Mouse (Mus musculus) embryo, embryonic 11.5 days (tissue): ENCODE measurements around the gene Mrps18a.

Source experiments
- DNase-seq: peaks from one replicate; pipeline ENCODE4 v3.0.0-alpha.2; 2012; ENCODE audit warnings: low read depth, low spot score

Gene Mrps18a

GRCm38 (mm10) chr17:46110402-46111289, at the start of gene Mrps18a:
Mrps18a (plus strand) TSS chr17:46110986.
- peak; percentile 61 for DNase-seq

- DNase-seq = no peak
These were observed 47.4 kb upstream of the Mrps18a start for GRCm38 (mm10) chr17:46063283-46063973.

GRCm38 (mm10) chr17:46063974-46064312, 46.8 kb upstream of the Mrps18a start:
- no peak for DNase-seq

- DNase-seq = no peak
These were observed 40.7 kb upstream of the Mrps18a start for GRCm38 (mm10) chr17:46070046-46070445.

- no peak for DNase-seq
These were observed 39.3 kb upstream of the Mrps18a start for GRCm38 (mm10) chr17:46071531-46071930.

- peak; percentile 60 for DNase-seq
These were observed 37.0 kb upstream of the Mrps18a start for GRCm38 (mm10) chr17:46073730-46074301.

GRCm38 (mm10) chr17:46074398-46075115, 36.2 kb upstream of the Mrps18a start:
- no peak for DNase-seq

GRCm38 (mm10) chr17:46075116-46075485, 35.7 kb upstream of the Mrps18a start:
- DNase-seq = no peak

- no peak for DNase-seq
These were observed 35.1 kb upstream of the Mrps18a start for GRCm38 (mm10) chr17:46075551-46076259.

- DNase-seq = no peak
These were observed 34.6 kb upstream of the Mrps18a start for GRCm38 (mm10) chr17:46076260-46076551.

- no peak for DNase-seq
These were observed 32.8 kb upstream of the Mrps18a start for GRCm38 (mm10) chr17:46077921-46078534.

- DNase-seq = no peak
These were observed 31.7 kb upstream of the Mrps18a start for GRCm38 (mm10) chr17:46079037-46079436.

- DNase-seq = no peak
These were observed 30.4 kb upstream of the Mrps18a start for GRCm38 (mm10) chr17:46080388-46080787.

- DNase-seq = no peak
These were observed 29.7 kb upstream of the Mrps18a start for GRCm38 (mm10) chr17:46081042-46081441.

- DNase-seq = no peak
These were observed 29.1 kb upstream of the Mrps18a start for GRCm38 (mm10) chr17:46081657-46082056.

GRCm38 (mm10) chr17:46083381-46083780, 27.4 kb upstream of the Mrps18a start:
- DNase-seq = no peak

- DNase-seq = no peak
These were observed 26.7 kb upstream of the Mrps18a start for GRCm38 (mm10) chr17:46084091-46084501.

GRCm38 (mm10) chr17:46086341-46086870, 24.4 kb upstream of the Mrps18a start:
- peak; percentile 66 for DNase-seq

GRCm38 (mm10) chr17:46091351-46091750, 19.4 kb upstream of the Mrps18a start:
- DNase-seq = no peak

GRCm38 (mm10) chr17:46091899-46092298, 18.9 kb upstream of the Mrps18a start:
- DNase-seq = no peak

GRCm38 (mm10) chr17:46098525-46098924, 12.3 kb upstream of the Mrps18a start:
- DNase-seq = no peak
